Mouse (Mus musculus) cerebellum, adult 2 months (tissue): Measurements from ENCODE around the gene Klf13. TPM values are rescaled to one million over a fixed set of nuclear protein-coding genes. Genes with fewer than 3 reads are reported as not detected.

ENCODE experiments used
- DNase-seq, 2 experiments: peaks; one replicate each; pipeline ENCODE4 v3.0.0; 2021
- H3K27ac ChIP-seq: fragments of 200-500 bp; 2 replicates; pipeline ENCODE4 v1.5.1; 2012; ENCODE audit warnings: low read length, control low read depth, inconsistent platforms; ENCODE audit not compliant: insufficient read depth
- H3K27me3 ChIP-seq: fragments of 200-500 bp; 2 replicates; pipeline ENCODE4 v1.6.1; 2012; ENCODE audit warnings: inconsistent platforms, mild to moderate bottlenecking, low read length, moderate library complexity; ENCODE audit not compliant: control insufficient read depth, insufficient read depth
- H3K4me1 ChIP-seq: fragments of 200-500 bp; 2 replicates; pipeline ENCODE4 v1.6.1; 2011; ENCODE audit warnings: low read length; ENCODE audit not compliant: control insufficient read depth, insufficient read depth
- H3K4me3 ChIP-seq: fragments of 200-500 bp; replicated peaks from 2 replicates; pipeline ENCODE3; 2011; ENCODE audit warnings: mild to moderate bottlenecking, low read depth, low read length, control low read depth; ENCODE audit not compliant: insufficient read depth
- CTCF ChIP-seq: fragments of 200-500 bp; IDR thresholded peaks from 2 replicates; pipeline ENCODE4 v1.5.1; 2011; ENCODE audit warnings: low read depth, mild to moderate bottlenecking, control low read depth, low read length, moderate library complexity, borderline replicate concordance; ENCODE audit not compliant: insufficient read depth
- POLR2A ChIP-seq: fragments of 200-500 bp; IDR thresholded peaks from 2 replicates; pipeline ENCODE4 v1.6.1; 2011; ENCODE audit warnings: low read length, control low read depth, borderline replicate concordance; ENCODE audit not compliant: insufficient read depth
- WGBS: fragments of 180-500 bp; shearing (Covaris S2); methylation state at CpG from one replicate; pipeline ENCODE4 v1.1.7; 2018; 5-methylcytosine and 5-hydroxymethylcytosine counted together
- polyA plus RNA-seq: library from polyadenylated mRNA; depleted of rRNA; stranded (reverse); fragments of >200 nt; gene quantifications from 2 replicates; pipeline ENCODE4 v1.2.3, GENCODE M21; 2012

Klf13 gene
- polyA plus RNA-seq, 1 experiment: 60.8 TPM

DNA sequence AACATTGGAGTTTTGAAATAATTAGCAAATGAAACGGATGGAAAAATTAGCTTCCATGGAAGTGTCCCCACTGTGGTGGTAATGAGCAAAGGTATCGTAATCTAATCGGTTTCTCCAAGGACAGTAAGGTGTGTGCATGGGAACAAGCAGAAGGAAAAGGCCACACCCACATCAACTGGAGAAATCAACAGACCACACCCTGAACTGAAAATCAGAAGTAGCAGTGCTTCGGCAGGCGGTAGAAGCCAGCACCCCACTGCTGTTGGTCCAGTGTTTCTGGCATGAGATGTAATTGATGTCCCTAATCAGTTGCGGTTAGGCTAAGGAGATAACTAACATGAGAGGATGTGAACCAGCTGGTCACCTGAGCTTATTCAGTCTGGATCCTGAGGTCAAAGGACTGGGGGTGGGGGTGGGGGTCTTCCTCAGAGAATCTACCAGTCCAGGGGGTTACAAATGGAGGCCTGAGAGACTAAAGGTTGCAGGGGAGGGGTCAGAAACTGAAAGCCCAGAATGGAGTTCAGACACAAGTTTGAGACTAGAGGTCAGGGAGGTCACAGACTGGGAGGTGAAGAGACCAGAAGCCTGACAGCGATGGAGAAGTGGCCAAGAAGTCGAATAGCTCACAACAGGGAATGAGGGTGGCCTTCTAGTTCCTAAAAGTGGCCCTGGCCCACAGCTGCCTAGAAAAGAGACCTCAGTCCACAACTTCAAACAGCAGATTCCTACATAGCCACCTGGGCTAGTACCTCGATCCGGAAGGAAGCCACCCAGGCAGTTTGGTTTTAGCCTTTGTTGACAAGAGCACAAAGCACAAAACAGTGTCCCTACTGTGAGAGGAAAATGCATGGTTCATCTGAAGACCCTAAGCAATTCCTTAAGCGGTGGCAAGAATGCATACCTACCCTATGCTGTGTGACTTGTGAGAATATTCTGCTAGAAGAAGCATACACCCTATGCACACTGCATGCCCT, 9.1 kb upstream of the Klf13 start:
- Histone ChIP-seq H3K27ac (no peak overlapping the region), H3K4me1 (peaks cover 15% of the 10 kb centered on the region), H3K4me3 (no peak overlapping the region), H3K27me3 (no peaks in the 10 kb centered on the region)
- no peak for TF ChIP-seq CTCF
- no peak for DNase-seq
- 78% methylated on average over 11 of the region's 11 CpGs for WGBS

DNA sequence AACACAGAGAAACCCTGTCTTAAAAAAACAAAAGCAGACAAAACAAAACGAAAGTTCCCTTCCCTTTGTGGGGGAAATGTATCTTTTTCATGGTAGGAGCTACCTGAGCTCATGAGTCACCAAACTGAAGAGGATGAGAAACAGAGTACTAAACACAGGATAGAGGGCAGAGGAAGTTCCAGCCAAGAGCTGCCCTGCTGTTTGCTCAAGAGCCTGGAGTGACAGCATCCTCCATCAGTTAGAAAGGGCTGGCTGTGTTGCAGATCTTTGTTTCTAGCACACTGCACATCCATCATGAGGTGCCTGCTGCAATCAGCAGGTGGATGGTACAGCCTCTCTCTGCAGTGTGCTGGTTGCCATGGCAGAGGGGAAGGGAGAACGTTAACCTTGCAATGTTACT, 5.2 kb upstream of the Klf13 start:
- 46% methylated on average over 2 of the region's 2 CpGs for WGBS
- Histone ChIP-seq H3K27ac (no peak overlapping the region), H3K27me3 (no peaks in the 10 kb centered on the region), H3K4me1 (peaks cover 5% of the 10 kb centered on the region; the same call in 1 of the 2 replicates), H3K4me3 (no peak overlapping the region)
- DNase-seq: no peak
- no peak for TF ChIP-seq POLR2A
- TF ChIP-seq CTCF: no peak

DNA sequence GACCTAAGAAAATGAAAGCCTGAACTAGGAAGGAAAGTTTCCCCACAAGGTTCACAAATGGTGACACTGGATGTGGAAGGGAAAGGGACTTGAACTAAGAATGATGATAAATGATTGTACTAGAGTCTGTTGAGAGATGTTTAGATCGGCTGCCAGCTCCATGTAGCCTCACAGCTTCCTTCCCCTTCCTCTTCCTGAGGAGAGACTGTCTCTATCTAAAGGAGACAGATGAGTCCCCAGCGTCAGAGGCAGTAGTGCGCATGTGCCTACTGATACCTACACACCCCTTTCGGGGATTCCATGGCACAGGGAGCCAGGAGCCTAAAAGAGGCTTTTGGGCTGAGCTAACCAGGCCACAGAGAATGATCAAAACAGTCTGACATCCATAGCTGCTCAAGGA, 2.8 kb upstream of the Klf13 start:
- DNase-seq: no peak
- TF ChIP-seq CTCF (no peak), POLR2A (no peak)
- no peaks in the 10 kb centered on the region for H3K27me3 ChIP-seq
- no peak overlapping the region for H3K27ac ChIP-seq
- WGBS: 88% methylated on average over 4 of the region's 4 CpGs
- peaks cover 5% of the 10 kb centered on the region; the same call in 1 of the 2 replicates for H3K4me1 ChIP-seq
- H3K4me3 ChIP-seq: no peak overlapping the region

DNA sequence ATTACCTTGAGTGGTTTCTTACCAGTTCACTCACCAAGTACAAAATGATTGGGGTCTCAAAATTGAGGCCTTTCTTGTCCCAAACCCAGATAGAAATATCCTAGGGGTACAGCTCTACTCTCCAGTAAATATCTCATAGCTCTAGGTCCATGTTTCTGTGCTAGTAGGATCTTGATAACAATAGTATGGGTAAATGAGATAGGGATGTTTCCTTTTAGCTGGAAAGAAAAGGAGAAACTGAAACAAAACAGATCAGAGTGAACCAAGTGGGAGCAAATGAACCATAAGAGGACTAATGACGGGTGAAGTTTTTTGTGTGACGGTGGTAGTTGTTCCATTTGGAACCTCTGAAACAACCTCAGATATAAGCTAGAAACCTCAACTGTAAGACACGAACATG, 2.3 kb upstream of the Klf13 start:
- WGBS: 91% methylated on average over 3 of the region's 3 CpGs
- Histone ChIP-seq H3K4me1 (peaks cover 5% of the 10 kb centered on the region; the same call in 1 of the 2 replicates), H3K4me3 (no peak overlapping the region), H3K27me3 (no peaks in the 10 kb centered on the region), H3K27ac (no peak overlapping the region)
- TF ChIP-seq POLR2A (no peak), CTCF (no peak)
- no peak for DNase-seq

DNA sequence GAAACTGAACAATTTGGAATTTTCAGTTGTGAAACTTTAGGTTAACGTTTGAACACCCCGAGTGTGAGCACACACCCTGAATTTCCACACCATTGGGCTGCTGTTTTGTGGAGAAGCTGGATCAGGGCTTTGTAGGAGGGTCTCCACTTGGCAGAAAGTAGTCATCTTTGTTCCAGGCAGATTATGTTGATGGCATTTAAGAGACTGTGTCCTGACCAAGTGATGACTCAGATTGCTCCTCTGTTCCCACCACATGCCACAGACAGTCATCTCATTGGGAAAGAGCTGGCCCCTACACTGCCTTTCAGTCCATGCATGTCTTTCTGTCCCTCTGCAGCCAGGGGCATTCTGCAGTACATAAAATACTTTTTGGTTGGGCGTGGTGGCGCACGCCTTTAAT, 1.6 kb upstream of the Klf13 start:
- 93% methylated on average over 5 of the region's 5 CpGs for WGBS

DNA sequence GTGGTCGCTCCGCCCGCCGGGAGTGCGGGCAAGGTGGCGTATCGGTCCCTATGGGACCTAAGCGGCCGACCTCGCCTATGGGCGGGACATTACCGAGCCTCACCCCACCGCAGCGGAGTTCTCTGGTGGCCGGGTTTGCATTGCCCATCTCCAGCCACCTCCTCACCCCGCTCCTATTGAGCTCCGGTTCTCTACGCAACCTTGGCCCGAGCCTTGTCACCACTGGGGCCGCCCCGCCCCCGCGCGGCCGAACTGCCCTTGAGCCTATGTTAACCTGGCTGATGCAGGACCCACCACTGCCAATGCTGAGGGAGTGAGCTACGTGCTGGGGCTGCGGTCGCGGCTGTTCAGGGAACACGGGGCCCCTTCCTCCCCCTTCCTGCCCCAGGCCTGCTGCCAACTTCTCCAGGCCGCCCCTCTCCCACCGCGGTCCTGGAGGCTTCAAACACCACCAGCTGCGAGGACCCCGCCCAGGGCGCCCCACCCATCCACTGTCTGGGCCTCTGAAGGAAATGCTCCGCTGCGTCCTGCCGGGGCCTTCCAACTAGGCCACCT, 759 bp upstream of the Klf13 start:
- TF ChIP-seq POLR2A: no peak
- TF ChIP-seq CTCF: 0 out of 2 replicates have a peak, but pooled peaks have one; percentile 12
- Histone ChIP-seq H3K4me3 (peak overlapping the region; percentile 85), H3K4me1 (peaks cover 6% of the 10 kb centered on the region), H3K27ac (peak overlapping the region; percentile 100), H3K27me3 (no peaks in the 10 kb centered on the region)
- under 1% methylated on average over 38 of the region's 39 CpGs for WGBS
- DNase-seq: peak in 1 of 2 experiments; percentile 84

More for the DNA sequence above, 1.6 kb upstream of the Klf13 start:
- no peak overlapping the region for H3K27ac ChIP-seq
- peaks cover 5% of the 10 kb centered on the region; the same call in 1 of the 2 replicates for H3K4me1 ChIP-seq
- peak in 1 of 2 experiments; percentile 36 for DNase-seq
- no peak overlapping the region for H3K4me3 ChIP-seq
- H3K27me3 ChIP-seq: no peaks in the 10 kb centered on the region
- TF ChIP-seq CTCF (no peak), POLR2A (no peak)

DNA sequence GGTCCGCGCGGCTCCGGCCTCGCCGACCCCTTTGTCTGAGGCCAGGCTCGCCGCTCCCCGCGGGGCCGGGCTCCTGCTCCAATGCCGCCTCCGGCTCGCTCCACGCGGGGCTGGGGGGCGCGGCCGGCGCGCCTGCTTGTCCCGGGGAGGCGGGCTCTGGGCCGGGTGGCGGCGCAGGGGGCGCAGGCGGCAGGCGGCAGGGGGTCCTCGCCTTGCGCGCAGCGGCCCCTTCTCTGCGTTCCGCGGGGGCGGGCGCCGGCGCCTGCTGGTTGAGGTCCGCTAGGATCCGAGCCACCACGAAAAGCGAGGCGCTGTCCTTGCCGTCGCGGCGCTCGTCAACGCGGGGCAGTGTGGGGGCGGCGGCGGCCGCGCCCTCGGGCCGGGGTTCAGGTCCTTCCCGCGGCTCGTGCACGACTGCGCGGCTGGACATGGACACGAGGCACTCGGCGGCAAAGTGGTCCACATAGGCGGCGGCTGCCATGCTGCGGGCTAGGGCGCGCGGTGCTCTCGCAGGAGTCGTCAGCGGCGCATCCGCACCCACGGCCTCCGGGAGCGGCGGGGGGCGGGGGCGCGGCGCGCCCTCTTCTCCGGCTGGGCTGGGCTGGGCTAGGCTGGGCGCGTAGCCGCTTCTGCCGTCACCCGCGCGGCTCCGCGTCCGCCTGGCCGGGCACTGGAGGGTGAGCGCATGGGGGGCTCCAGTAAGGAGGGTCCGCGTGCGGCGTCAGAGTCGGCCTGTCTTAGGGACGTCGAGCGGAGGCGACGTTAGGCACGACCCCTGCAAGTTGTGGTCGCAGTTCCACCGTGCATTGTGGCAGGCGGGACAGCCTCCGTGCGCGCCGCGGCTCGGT, 425 bp downstream of the Klf13 start:
- WGBS: under 1% methylated on average over 108 of the region's 121 CpGs
- DNase-seq: no peak
- H3K4me3 ChIP-seq: peak overlapping the region; percentile 84
- H3K27me3 ChIP-seq: no peaks in the 10 kb centered on the region
- H3K4me1 ChIP-seq: peaks cover 8% of the 10 kb centered on the region
- TF ChIP-seq CTCF (no peak), POLR2A (no peak)
- peak overlapping the region; percentile 96 for H3K27ac ChIP-seq
